Mouse (Mus musculus) CD8-positive naive resting alpha-beta T cell, adult 2 months (primary cell): ENCODE measurements around the gene Sf3b6.
A peak's percentile ranks its signal among the peaks of the same experiment; 100 is the strongest.

Experiments
- DNase-seq, 2 experiments: peaks; one replicate each; pipeline ENCODE4 v3.0.0; 2022; ENCODE audit warnings: low read depth in 2 of 2, low spot score in 2 of 2

Gene Sf3b6

DNA sequence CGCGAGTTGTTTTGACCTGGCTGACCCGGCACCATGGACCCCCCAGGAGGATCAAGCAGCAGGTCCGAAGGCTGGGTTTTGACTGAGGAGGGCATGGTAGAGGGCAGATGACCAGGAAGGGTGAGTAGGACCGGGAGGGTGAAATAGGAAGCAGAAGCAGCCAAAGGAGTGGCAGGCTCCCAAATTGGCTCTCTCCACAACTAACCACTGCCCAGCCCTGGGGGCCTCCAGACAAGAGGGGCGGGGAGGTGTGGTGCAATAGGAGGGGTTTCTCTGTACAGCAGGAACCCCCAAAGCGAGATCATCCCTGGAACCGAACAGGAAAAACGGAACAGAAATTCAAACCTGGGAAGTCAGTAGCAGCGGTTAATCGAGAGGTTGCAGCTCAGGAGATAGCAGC lies 23.4 kb downstream of the Sf3b6 start:
- no peak for DNase-seq

DNA sequence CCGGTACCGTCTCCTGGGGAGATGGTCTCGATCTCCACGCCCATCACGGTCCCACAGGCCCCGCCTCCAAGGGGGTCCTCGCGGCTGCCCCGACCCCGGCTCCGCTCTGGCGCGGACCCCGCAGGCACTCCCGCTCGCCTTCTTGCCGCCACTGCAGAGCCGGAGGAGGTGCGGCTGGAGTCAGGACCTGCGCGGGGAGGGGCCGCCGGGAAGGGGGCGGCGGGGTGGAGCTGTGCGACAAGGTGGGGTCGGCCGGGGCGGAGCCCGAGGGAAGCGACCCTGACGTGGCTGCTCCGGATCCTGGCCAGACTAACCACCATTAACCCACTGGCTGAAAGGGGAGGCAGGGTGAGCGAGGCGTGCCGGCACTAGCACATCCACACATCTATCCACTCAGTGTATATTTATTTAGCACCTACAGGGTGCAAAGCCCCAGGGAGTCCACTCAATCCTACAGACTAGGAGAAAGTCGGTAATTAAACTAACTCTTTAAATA lies 24.1 kb downstream of the Sf3b6 start, which contains the start of gene Fkbp1b:
Gene Fkbp1b, minus strand, starts transcription at position 200 of the 496 bp plus-strand sequence.
- peak; percentile 19 to 21 for DNase-seq

DNA sequence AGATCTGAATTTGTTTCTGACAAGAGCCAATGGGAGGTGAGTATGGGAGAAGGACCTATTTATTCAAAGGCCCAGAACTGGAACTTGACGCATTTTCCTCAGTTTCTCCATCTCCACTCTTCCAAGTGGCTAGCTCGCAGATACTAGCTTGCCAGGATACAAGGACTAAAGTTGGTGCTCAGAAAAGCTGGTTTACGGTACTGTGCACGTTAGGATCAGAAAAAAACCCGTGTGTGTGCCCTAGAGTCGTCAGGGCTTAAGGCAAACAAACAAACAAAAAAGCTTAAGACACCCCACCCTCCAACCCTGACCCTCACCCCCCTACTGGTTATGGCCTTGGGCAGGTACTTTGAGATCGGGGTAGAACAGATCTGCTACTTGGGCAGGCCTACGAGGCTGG lies 25.1 kb downstream of the Sf3b6 start:
- no peak for DNase-seq

DNA sequence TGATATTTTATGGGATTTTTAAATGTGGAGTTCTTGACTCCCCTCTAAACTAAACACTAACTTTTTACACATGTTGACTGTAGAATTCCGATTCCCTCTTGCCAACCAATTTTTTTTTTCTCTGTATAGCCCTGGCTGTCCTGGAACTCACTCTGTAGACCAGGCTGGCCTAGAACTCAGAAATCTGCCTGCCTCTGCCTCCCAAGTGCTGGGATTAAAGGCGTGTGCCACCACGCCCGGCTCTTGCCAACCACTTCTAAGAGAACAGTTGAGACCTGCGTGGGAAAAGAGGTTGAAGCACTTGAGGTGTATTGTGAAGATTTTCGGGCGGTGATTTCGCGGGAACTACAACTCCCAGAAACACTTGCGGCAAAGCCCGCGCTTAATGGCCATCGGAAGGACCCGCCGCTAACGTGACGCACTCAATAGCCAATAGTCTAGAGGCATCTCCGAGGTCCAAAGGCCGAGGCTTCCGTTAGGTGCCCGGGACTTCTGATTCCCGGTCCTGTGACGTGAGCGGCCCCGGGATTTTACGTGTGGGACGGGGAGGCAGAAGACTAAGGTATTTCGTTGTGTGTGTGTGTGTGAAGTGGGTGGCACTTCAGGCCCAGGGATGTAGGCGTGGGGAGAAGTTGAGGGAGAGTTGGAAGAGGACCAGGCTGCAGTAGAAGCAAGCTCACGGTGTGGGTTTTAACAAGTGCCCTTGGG lies 25.7 kb downstream of the Sf3b6 start, which contains the start of gene Wdcp:
Gene Wdcp, plus strand, starts transcription at position 414 of the 708 bp plus-strand sequence.
- peak; percentile 76 to 81 for DNase-seq

DNA sequence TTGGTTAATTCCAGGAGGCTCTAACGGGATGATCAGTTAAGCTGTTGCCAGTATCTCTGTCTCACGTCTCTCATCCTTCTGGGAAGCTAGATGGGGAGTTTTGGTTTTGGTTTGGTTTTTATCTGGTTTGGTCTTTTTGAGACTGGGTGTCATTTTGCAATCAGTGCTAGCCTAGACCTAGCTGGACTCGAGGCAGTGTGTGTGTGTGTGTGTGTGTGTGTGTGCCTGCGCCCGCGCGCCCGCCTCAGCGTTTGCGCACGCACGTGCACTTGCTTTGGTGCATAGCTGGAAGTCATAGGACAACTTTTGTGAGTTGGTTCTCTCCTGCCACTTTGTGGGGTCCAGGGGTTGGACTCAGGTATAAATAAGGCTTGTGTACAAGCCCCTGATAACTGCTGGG lies 26.4 kb downstream of the Sf3b6 start:
- DNase-seq, result peak; percentile 25 to 36

DNA sequence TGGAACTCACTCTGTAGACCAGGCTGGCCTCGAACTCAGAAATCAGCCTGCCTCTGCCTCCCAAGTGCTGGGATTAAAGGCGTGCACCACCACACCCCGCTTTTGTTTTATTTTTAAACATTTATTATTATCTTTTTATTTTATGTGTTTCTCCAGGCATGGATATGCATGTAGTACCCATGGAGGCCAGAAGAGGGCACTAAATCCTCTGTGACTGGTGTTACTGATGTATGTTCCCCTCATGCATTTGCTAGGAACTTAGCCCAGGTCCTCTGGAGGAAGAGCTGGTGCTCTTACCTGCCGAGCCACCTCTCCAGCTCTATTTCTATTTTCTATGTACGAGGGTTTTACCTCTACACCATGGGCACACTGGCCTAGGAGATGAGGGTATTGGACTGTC lies 38.8 kb downstream of the Sf3b6 start:
- peak; percentile 35 to 36 for DNase-seq

DNA sequence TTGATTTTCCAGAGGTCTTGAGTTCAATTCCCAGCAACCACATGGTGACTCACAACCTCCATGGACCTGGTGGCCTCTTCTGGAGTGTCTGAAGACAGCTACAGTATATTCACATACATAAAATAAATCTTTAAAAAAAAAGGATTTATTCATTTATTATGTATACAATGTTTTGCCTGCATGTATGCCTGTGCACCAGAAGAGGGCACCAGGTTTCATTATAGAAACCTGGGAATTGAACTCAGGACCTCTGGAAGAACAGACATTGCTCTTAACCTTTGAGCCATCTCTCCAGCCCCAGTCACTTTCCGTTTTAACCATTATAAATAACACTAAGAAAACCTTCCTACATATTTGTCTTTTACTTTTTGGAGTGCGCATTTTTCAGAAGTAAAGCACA lies 39.5 kb downstream of the Sf3b6 start:
- DNase-seq, result no peak

DNA sequence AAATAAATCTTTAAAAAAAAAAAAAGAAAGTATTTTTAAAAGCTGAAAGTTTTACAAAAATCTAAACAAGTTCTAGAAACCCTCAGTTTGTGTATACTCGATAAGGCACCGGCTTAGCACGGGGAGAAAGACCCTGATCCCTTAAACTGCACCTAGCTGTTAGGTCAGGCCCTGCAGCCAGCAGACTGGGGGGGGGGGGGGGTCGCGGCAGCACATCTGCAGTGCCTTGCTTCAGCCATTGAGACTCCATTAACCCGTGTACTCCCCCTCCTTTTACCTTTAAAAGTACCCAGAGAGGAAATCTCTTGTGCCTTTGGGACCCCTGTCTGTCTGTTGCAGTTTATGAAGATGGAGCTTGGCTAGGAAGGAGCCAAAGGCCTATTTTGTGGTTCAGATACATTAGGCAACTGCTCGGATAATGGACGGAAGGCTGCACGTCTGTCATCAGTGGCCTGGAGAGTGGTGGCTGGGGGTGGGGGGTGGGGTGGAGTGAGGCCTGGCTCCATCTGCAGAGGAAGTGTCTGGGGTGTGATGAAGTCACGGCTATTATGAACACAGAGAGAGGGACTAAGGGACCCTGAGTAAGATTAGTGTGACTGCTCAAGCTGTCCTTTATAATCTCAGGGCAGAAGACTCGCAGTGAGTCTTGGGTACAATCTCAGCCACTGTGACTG lies 42.0 kb downstream of the Sf3b6 start:
- no peak for DNase-seq

DNA sequence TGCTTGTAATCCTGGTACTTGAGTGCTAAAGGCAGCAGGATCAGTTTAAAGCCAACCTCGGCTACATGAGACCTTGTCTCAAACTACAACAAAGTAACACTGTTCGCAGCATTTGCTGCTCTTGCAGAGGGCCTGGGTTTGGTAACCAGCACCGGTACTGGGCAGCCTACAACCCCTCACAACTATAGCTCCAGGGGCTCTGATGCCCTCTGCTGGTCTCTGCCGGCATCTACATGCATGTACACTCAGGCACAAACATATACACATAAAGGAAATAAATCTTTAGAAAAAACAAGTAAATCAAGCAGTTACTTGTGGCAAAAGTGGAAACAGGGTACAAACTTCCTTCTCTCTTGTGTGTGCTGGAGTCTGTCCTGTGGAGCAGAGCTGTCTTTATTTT lies 45.3 kb downstream of the Sf3b6 start:
- DNase-seq, result no peak

DNA sequence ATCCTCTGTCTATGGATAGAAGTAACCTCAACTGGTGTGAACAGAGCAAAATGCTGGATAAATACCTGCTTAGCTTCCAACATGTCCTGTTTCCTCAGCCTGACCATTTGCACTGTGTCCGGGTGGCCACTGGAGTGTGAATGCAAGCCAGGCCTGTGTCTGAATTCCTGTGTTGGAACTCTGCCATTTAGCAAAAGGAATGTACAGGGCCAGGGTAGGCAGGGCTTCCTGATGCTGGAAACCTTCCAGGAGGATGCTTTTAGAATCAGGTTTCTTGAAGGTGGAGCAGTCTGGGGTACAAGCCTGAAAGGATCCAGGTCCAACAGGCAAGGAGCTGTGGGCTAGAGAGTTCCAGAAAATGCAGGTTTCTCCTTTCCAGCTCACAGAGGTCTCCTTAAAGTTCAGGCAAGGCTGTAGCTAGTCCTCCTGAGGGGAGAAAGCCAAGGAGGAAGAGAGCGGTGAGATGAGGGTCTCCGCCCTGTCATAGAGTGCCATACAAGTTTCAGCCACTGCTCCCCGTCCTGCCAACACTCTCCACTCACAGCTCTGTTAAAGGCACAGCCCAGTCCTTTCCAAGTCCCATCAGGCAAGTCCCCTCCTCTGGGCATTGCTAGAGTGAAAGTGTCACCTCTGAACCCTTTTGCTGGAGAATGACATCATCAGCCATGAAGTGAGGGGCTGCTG lies 46.5 kb downstream of the Sf3b6 start:
- DNase-seq, result no peak

DNA sequence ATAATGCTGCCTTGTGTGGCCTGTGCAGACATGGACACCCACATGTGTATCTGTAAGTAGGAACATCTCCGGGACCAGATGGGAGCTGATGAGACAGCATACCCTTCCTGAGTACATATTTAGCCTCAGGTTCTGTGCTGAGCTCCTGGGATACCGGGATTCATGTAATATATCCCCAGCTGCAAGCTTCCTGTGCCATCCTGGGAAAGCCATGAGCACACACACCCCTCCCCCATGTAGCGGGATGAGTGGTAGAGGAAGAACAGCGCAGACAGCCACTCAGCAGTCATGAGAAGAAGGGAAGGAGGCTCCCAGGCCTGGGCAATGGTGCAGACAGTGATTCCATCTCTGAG lies 47.0 kb downstream of the Sf3b6 start:
- no peak for DNase-seq

DNA sequence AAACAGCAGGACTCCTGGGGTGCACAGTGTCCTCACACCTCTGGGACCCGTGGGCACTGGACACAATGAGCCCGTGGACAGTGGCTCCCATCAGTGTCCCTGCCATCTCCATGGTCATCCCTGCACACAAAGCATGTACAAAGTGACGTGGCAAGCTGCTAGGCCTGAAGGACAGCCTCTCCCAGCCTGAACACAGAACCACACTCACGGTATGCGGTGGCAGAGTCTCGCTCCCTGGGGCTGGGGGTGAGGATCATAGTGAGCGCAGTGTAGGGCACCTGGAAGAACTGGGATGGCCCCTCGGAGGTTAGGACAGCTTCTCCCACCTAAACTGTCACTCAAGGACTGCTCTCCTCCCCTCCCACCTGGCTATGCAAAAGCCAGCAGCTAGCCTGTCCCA lies 51.6 kb downstream of the Sf3b6 start:
- DNase-seq, result no peak

DNA sequence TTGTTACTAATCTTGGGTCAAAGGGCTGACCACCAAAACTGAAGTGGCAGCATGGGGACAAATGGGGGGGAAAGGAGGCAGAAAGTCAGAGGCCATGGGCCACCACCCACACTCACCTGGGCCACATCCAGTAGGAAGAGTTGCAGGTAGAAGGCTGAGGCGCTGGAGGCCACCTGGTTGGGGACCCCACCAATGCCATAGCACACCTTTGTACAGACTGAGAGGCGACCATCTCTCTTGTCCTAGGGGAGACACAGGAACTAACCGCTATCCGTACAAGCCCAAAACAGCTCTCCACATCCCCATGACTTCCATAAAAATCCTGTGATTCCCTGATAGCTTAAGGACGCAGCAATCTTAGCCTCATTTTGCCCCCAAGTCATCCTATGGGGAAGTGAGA lies 53.9 kb downstream of the Sf3b6 start:
- DNase-seq, result no peak

DNA sequence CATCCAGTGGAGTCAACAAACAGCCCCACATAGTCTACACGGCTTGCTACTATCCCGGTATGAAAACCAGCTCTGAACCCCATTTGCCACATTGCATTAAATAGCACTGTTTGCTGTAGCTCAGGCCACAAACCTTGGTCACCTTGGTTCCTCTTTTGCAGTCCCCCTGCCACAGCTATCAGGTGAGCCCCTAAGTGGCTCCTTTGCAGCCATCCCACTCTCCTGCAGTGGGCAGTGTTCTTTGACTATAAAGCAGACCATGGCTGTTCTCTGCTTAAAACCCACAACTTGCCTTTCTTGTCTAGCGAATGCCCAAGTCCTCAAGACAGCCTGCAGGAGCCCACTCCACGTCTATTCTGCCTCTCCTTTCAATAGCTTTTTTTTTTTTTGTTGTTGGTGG lies 54.9 kb downstream of the Sf3b6 start:
- no peak for DNase-seq

DNA sequence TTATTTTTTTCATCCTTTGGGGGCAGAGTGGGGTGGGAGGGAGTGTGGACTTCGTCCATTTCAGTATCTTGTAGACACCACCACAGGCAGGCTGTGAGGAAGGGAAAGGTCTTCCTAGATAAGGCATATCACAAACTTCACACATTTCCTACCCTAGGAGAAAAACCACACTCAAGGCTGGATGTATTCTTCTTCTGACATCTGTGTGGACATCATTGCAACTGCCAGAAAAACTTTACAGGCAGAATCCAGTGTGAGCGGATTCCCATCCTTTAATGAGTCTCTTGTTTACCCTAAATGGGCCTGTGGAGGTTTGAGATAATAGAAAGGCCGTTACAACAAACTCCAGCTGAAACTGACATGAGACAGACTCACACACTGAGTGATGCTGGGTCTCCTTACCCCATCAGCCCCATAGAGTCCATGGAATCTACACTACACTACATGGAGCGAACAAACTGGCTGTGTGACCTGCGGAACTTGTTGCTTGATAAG lies 55.7 kb downstream of the Sf3b6 start:
- DNase-seq, result no peak

DNA sequence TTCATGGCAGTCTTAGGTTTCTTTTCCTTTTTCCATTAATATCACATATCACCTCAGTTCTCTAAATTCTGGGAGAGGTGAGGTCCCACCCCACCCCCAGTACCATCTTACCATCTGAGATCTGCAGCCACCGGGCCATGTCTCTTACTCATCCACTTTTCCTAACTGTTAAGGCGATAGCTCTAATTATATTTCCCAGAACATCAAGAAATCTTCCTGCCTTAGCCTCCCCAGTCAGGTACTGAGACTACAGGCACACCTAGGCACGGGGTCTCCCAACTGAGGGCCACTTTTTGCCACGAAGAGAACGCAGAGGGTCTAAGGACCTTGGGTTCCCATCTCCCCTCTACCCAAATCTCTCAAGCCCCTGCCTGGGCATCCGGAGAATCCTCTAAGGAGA lies 56.2 kb downstream of the Sf3b6 start:
- DNase-seq, result no peak

DNA sequence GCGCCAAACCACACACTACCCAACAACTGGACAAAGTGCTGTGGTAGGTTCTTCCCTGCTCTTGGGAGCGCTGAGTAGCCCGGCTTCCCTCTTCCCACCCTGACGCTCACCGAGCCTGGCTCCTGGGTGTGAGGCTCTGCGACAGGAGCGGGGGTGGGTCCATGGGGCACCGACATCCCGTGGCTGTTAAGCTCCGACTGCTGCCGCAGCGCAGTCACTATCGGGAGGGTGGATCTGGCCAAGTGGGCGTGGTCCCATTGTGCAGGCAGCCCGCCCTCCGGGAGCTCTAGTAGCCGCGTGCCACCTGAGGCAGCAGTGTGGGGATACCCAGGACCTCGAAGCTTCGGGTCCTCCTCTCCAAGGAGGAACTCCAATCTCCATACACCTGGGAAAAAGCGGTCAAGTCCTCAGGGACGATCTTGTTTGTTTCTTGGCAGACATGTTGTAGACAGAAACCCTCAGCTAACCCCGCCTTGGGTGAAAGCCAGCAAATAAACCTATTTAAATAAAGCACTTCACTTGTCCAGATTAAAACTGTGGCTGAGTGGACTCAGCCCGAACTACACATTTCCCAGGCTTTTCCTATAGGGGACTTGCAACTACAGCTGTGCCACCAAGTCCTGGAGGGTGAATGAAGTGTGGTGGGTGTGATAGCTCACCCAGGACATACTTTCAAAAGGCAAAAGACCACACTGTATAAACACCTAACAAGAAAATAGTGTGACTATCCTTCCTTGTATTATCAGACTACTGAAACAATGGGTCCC lies 57.0 kb downstream of the Sf3b6 start, which contains the start of gene Mfsd2b:
Gene Mfsd2b, minus strand, starts transcription at position 199 of the 767 bp plus-strand sequence.
- DNase-seq, result peak; percentile 38 to 43

DNA sequence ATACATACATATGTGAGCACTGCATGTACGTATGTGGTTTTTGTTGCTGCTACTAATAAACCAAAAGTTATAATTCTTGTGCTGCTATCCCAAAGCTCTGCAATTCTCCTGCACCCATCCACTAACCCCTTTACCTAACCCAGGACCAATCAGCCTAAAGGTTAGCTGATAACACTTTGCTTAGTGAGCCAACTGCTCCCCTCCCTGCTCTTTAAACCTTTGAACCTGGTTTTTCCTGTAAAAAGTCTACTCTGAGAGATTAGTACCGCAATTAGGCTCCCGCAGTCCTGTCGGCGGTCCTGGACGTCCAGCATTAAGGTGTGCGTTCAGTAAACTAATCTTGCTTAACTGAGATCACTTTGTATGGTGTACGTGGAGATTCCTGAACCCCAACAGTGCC lies 58.3 kb downstream of the Sf3b6 start:
- DNase-seq, result no peak
